Mouse (Mus musculus): ENCODE measurements around the gene Olfr478.
"Not testable (repeated sequence)": the region's sequence is repeated elsewhere in the genome, so short reads cannot be mapped to it uniquely, and the experiment has no call there.

The Olfr478 gene

GRCm38 (mm10) chr7:108033889-108034288 lies at the start of gene Olfr478:
Gene Olfr478 (minus strand): TSS chr7:108033989.
- DNase-seq (ENCODE audit: extremely low read depth, low read depth, low spot score) = no peak

GRCm38 (mm10) chr7:108079555-108079954 lies 45.8 kb upstream of the Olfr478 start, which contains the start of gene Olfr481:
Gene Olfr481 (plus strand): TSS chr7:108079855.
- no peak for DNase-seq (ENCODE audit: extremely low read depth, low read depth, low spot score)

GRCm38 (mm10) chr7:108067246-108067645 lies 33.5 kb upstream of the Olfr478 start, which contains the start of gene Olfr480:
Gene Olfr480 (minus strand): TSS chr7:108067346.
- no peak for DNase-seq (ENCODE audit: extremely low read depth, low read depth, low spot score)

- no peak for DNase-seq (ENCODE audit: extremely low read depth, low read depth, low spot score)
Observed at GRCm38 (mm10) chr7:108050393-108050792, 16.6 kb upstream of the Olfr478 start, which contains the start of gene Olfr479. Gene Olfr479 (plus strand): TSS chr7:108050693.

- DNase-seq (ENCODE audit: extremely low read depth, low read depth, low spot score) = not testable (repeated sequence)
Observed at GRCm38 (mm10) chr7:108014256-108014655, 19.5 kb downstream of the Olfr478 start.

- DNase-seq (ENCODE audit: extremely low read depth, low read depth, low spot score) = no peak
Observed at GRCm38 (mm10) chr7:107986393-107986792, 47.4 kb downstream of the Olfr478 start, which contains the start of gene Olfr477. Gene Olfr477 (plus strand): TSS chr7:107986693.

Data from fat pad, adult 2 months (tissue).